Mouse (Mus musculus) limb, embryonic 12.5 days (tissue): Measurements from ENCODE around the gene Plscr4. TPM values are rescaled to one million over a fixed set of nuclear protein-coding genes. Genes with fewer than 3 reads are reported as not detected.

ENCODE experiments used
- ATAC-seq: fragments of 200-750 bp; cut with Nextera tagmentation; 2 replicates; pipeline ENCODE4 v1.8.0; 2017; ENCODE audit warnings: low read depth, moderate TSS enrichment; ENCODE audit not compliant: insufficient number of reproducible peaks, insufficient read depth, low FRiP score, low TSS enrichment
- H3K27ac ChIP-seq: fragments of 300-500 bp; sonication (generic); 2 replicates; pipeline ENCODE4 v1.5.1; 2016; ENCODE audit warnings: mild to moderate bottlenecking, moderate library complexity
- H3K27me3 ChIP-seq: fragments of 300-500 bp; sonication (generic); 2 replicates; pipeline ENCODE4 v1.6.1; 2016; ENCODE audit warnings: mild to moderate bottlenecking, moderate library complexity
- H3K36me3 ChIP-seq: fragments of 300-500 bp; sonication (generic); 2 replicates; pipeline ENCODE4 v1.6.1; 2016; ENCODE audit warnings: mild to moderate bottlenecking, moderate library complexity
- H3K4me1 ChIP-seq: fragments of 300-500 bp; sonication (generic); replicated peaks from 2 replicates; pipeline ENCODE4 v1.6.1; 2016
- H3K4me2 ChIP-seq: fragments of 300-500 bp; sonication (generic); 2 replicates; pipeline ENCODE4 v1.6.1; 2016; ENCODE audit warnings: mild to moderate bottlenecking, moderate library complexity
- H3K4me3 ChIP-seq: fragments of 300-500 bp; sonication (generic); replicated peaks from 2 replicates; pipeline ENCODE4 v1.5.1; 2016; ENCODE audit warnings: mild to moderate bottlenecking
- H3K9ac ChIP-seq: fragments of 300-500 bp; sonication (generic); replicated peaks from 2 replicates; pipeline ENCODE4 v1.6.1; 2016; ENCODE audit warnings: mild to moderate bottlenecking, moderate library complexity
- H3K9me3 ChIP-seq: fragments of 300-500 bp; sonication (generic); 2 replicates; pipeline ENCODE4 v1.6.1; 2016; ENCODE audit warnings: mild to moderate bottlenecking, moderate library complexity
- WGBS: fragments of 180-500 bp; shearing (Covaris S2); methylation state at CpG from one replicate; pipeline ENCODE4 v1.1.7; 2016; 5-methylcytosine and 5-hydroxymethylcytosine counted together
- polyA plus RNA-seq: library from polyadenylated mRNA; unstranded; fragments of >200 nt; fragmentation: Nextera tagmentation; extraction: Ambion mirVana; gene quantifications from 2 replicates; pipeline ENCODE4 v1.2.1, GENCODE M21; 2016

Gene Plscr4
- polyA plus RNA-seq, 1 experiment from 2014 or later, result 1.6 TPM

DNA sequence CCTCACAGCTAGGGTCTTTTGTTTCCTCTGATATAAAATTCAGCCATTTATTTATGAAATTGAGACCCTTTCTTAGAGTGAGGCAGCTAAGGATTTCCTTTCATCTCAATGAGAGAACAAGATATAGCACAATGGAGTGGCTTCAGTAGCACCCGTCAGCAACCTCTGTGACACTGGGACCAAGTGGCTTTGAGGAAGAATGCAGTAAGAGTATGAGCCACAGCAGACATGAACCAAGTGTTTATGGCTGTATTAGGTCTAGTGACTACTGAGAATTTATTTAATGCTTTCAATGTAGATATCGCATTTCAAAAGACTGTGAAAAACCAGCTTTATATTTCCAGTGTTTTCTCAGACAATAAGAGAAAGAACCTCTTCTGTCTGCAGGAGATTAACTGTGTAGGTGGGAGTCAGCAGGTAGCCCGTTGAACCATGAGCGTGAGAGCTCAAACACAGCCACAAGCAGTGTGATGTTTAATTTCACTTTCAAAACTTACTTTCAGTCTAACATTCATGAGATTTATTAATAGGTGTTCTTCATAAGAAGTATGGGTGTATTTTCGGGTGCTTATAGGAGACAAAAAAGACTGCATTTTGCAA, 15.2 kb downstream of the Plscr4 start:
- Histone ChIP-seq H3K4me1 (no peaks in the 10 kb centered on the region), H3K27ac (no peak overlapping the region), H3K9me3 (no peaks in the 10 kb centered on the region), H3K9ac (no peak overlapping the region), H3K36me3 (no peaks in the 10 kb centered on the region), H3K4me2 (no peak overlapping the region), H3K4me3 (no peak overlapping the region), H3K27me3 (no peaks in the 10 kb centered on the region)
- WGBS, result 81% methylated on average over 5 of the region's 5 CpGs
- ATAC-seq, result no peak

DNA sequence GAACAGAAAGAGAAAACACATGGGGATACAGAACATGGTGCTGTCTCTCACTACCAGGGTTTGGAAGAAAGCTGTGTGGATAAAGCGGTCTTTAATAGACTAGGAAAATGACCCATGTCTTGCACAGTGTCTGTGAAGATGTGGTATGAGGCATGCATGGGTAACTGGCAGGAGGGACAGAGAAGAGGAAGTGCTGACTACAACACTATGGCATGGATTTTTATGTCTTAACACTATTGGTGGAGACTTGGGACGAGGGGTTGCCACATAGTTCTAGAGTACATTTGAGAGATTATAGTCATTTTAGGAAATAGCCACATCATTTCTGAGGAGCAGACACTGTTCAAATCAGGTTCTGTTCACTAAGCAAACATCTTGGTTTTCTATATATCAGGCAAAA, 16.0 kb downstream of the Plscr4 start:
- Histone ChIP-seq H3K36me3 (no peaks in the 10 kb centered on the region), H3K4me1 (no peaks in the 10 kb centered on the region), H3K4me3 (no peak overlapping the region), H3K9me3 (no peaks in the 10 kb centered on the region), H3K4me2 (no peak overlapping the region), H3K27me3 (no peaks in the 10 kb centered on the region), H3K9ac (no peak overlapping the region), H3K27ac (no peak overlapping the region)
- WGBS, result 90% methylated on average over 2 of the region's 2 CpGs
- no peak for ATAC-seq

DNA sequence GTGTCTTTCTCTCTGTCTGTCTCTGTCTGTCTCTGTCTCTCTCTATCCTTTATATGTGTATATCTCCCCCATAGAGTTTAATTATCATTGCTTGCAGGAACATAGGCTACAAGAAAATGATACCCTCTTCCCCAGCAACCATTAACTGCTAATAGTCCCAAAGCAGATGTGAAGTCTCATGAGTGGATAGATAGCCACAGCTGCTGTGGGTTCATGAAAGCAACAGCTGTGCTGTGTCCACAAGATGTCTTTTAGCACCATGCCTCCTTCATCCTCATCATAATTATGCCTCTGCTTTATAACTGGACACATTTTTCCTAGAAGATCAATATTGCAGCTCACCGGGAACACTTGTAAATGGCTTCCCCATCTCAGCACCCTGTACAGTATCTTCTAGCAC, 17.1 kb downstream of the Plscr4 start:
- no peak for ATAC-seq
- no peak overlapping the region for H3K4me3 ChIP-seq
- H3K9ac ChIP-seq, result no peak overlapping the region
- WGBS, result 95% methylated on average over 1 of the region's 1 CpGs
- H3K4me1 ChIP-seq, result no peaks in the 10 kb centered on the region
- no peak overlapping the region for H3K4me2 ChIP-seq
- no peak overlapping the region for H3K27ac ChIP-seq
- H3K9me3 ChIP-seq, result no peaks in the 10 kb centered on the region
- H3K27me3 ChIP-seq, result no peaks in the 10 kb centered on the region
- no peaks in the 10 kb centered on the region for H3K36me3 ChIP-seq

GRCm38 (mm10) chr9:92481663-92482062, 24.5 kb downstream of the Plscr4 start:
- Histone ChIP-seq H3K27me3 (no peaks in the 10 kb centered on the region), H3K9me3 (no peaks in the 10 kb centered on the region), H3K4me3 (no peak overlapping the region), H3K9ac (no peak overlapping the region), H3K36me3 (no peaks in the 10 kb centered on the region), H3K27ac (no peak overlapping the region), H3K4me1 (no peaks in the 10 kb centered on the region), H3K4me2 (no peak overlapping the region)
- ATAC-seq, result no peak
- 71% methylated on average over 2 of the region's 2 CpGs for WGBS

GRCm38 (mm10) chr9:92482551-92482950, 25.4 kb downstream of the Plscr4 start:
- 92% methylated on average over 4 of the region's 4 CpGs for WGBS
- no peak overlapping the region for H3K27ac ChIP-seq

GRCm38 (mm10) chr9:92484710-92485267, 27.6 kb downstream of the Plscr4 start:
- Histone ChIP-seq H3K9ac (no peak overlapping the region), H3K36me3 (no peaks in the 10 kb centered on the region), H3K9me3 (no peaks in the 10 kb centered on the region), H3K4me1 (no peaks in the 10 kb centered on the region), H3K27me3 (no peaks in the 10 kb centered on the region), H3K27ac (no peak overlapping the region), H3K4me2 (no peak overlapping the region), H3K4me3 (no peak overlapping the region)
- no peak for ATAC-seq
- 90% methylated on average over 7 of the region's 7 CpGs for WGBS

More at GRCm38 (mm10) chr9:92482551-92482950, 25.4 kb downstream of the Plscr4 start:
- no peak overlapping the region for H3K4me2 ChIP-seq
- H3K36me3 ChIP-seq, result no peaks in the 10 kb centered on the region
- no peaks in the 10 kb centered on the region for H3K4me1 ChIP-seq
- no peak overlapping the region for H3K4me3 ChIP-seq
- no peaks in the 10 kb centered on the region for H3K27me3 ChIP-seq
- no peak overlapping the region for H3K9ac ChIP-seq
- no peaks in the 10 kb centered on the region for H3K9me3 ChIP-seq
- ATAC-seq, result no peak

DNA sequence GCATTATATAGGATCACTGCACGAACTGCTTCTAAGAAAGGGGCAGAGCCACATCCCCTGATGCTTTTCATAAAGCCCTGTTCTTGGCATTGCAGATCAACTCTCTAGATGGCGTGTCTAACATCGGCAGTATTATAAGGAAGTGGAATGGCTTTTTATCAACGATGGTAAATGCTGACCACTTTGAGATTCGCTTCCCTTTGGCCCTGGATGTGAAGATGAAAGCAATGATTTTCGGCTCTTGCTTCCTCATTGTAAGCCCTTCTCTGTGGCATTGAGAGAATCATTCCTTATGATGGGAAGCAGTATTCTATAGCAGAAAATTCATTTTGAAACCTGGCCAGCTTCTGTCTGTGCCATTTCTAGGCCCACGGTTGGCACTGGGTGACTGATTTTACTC, 32.7 kb downstream of the Plscr4 start:
- Histone ChIP-seq H3K36me3 (no peaks in the 10 kb centered on the region), H3K4me3 (no peak overlapping the region), H3K9ac (no peak overlapping the region), H3K27me3 (no peaks in the 10 kb centered on the region), H3K27ac (no peak overlapping the region), H3K4me2 (no peak overlapping the region), H3K4me1 (no peaks in the 10 kb centered on the region), H3K9me3 (no peaks in the 10 kb centered on the region)
- ATAC-seq, result no peak
- 84% methylated on average over 7 of the region's 7 CpGs for WGBS

DNA sequence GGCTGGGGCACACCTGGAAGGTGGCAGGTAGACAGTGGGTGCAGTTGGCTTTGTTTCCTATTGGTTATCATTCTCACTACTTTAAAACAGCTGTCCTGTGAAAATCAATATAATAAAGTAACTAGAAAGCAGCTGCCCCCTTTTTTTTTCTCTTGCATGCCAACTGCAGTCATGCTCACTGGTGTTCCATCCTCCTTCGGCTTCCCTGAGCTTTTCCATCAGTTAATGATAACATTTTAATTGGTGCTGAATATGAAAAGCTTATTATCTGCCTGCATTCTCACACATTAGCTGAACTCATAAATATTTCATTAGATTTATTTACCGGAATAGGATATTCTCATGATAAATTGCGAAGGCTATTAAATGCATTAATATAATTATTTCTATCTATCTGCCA, 33.1 kb downstream of the Plscr4 start:
- Histone ChIP-seq H3K27ac (no peak overlapping the region), H3K9me3 (no peaks in the 10 kb centered on the region), H3K4me2 (no peak overlapping the region), H3K9ac (no peak overlapping the region), H3K27me3 (no peaks in the 10 kb centered on the region), H3K4me1 (no peaks in the 10 kb centered on the region), H3K4me3 (no peak overlapping the region), H3K36me3 (no peaks in the 10 kb centered on the region)
- WGBS, result 94% methylated on average over 3 of the region's 3 CpGs
- ATAC-seq, result no peak

- no peak overlapping the region for H3K4me3 ChIP-seq
- 74% methylated on average over 2 of the region's 2 CpGs for WGBS
- no peak overlapping the region for H3K9ac ChIP-seq
- no peaks in the 10 kb centered on the region for H3K9me3 ChIP-seq
- H3K27ac ChIP-seq, result no peak overlapping the region
- H3K4me2 ChIP-seq, result no peak overlapping the region
- H3K36me3 ChIP-seq, result no peaks in the 10 kb centered on the region
- no peaks in the 10 kb centered on the region for H3K4me1 ChIP-seq
- no peaks in the 10 kb centered on the region for H3K27me3 ChIP-seq
- ATAC-seq, result no peak
These were observed 34.1 kb downstream of the Plscr4 start for GRCm38 (mm10) chr9:92491274-92491673.

- no peak overlapping the region for H3K4me2 ChIP-seq
- no peaks in the 10 kb centered on the region for H3K27me3 ChIP-seq
- no peaks in the 10 kb centered on the region for H3K4me1 ChIP-seq
- no peaks in the 10 kb centered on the region for H3K36me3 ChIP-seq
- no peak overlapping the region for H3K9ac ChIP-seq
- no peak for ATAC-seq
- 50% methylated on average over 12 of the region's 12 CpGs for WGBS
- no peak overlapping the region for H3K4me3 ChIP-seq
- no peaks in the 10 kb centered on the region for H3K9me3 ChIP-seq
- no peak overlapping the region for H3K27ac ChIP-seq
These were observed 42.7 kb downstream of the Plscr4 start for GRCm38 (mm10) chr9:92499710-92500410.

- H3K4me3 ChIP-seq, result no peak overlapping the region
- H3K36me3 ChIP-seq, result no peaks in the 10 kb centered on the region
- H3K27me3 ChIP-seq, result no peaks in the 10 kb centered on the region
- no peak for ATAC-seq
- H3K4me1 ChIP-seq, result no peaks in the 10 kb centered on the region
- H3K9me3 ChIP-seq, result no peaks in the 10 kb centered on the region
- H3K9ac ChIP-seq, result no peak overlapping the region
- H3K4me2 ChIP-seq, result no peak overlapping the region
- no peak overlapping the region for H3K27ac ChIP-seq
- WGBS, result 61% methylated on average over 3 of the region's 3 CpGs
These were observed 47.1 kb downstream of the Plscr4 start for GRCm38 (mm10) chr9:92504256-92504655.

DNA sequence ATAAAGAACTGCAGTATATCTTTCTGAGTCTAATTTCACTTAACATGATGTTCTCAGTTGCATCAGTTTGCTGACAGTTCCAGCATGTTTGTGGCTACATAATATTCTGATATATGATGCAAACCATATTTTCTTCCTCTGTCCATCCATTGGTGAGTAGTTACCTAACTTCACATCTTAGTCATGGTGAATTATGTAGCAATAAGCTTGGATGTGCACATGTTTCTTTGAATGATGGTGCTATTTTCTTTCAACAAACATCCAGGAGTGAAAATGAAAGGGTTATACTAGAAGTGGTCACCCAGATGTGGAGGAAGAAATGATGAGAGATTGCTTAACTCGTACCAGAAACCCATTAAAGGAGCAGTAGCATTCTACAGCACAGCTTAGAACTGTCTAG, 47.7 kb downstream of the Plscr4 start:
- ATAC-seq, result no peak
- no peak overlapping the region for H3K4me2 ChIP-seq
- no peaks in the 10 kb centered on the region for H3K4me1 ChIP-seq
- H3K27ac ChIP-seq, result no peak overlapping the region
- no peaks in the 10 kb centered on the region for H3K9me3 ChIP-seq
- no peaks in the 10 kb centered on the region for H3K36me3 ChIP-seq
- H3K27me3 ChIP-seq, result no peaks in the 10 kb centered on the region
- H3K4me3 ChIP-seq, result no peak overlapping the region
- H3K9ac ChIP-seq, result no peak overlapping the region
- WGBS, result 64% methylated on average over 1 of the region's 1 CpGs
